In genomic region chr4:55972235-55972819, GRCm38 (mm10) we compare ENCODE assay signal across 14 mouse cellular contexts.
DNase-seq lines count a peak whose midpoint lies in the region; ATAC-seq and TF ChIP-seq lines count a peak whose summit lies in the region.
"Had no signal": no experiment of that assay in that cellular context is flagged by ENCODE, and none has a peak within 500 bp of the region (broad histone marks: within the 10 kb centered on the region; RNA-seq: fewer than 3 reads in every experiment).

No protein-coding gene starts in this region.

- H3K4me1 ChIP-seq in intestine, embryonic 14.5 days (replicated peaks; ENCODE audit: control insufficient read depth, insufficient read depth, low read length), result 0 out of 2 replicates have a peak, but pooled peaks cover 2% of the 10 kb centered on the region
- no peaks in the 10 kb centered on the region for H3K4me1 ChIP-seq in intestine, postnatal 0 days (replicated peaks; ENCODE audit: control insufficient read depth, insufficient read depth, low read length)
- peaks cover 4% of the 10 kb centered on the region; the same call in 1 of the 2 replicates for H3K4me1 ChIP-seq in lung, embryonic 14.5 days (ENCODE audit: insufficient read depth)
- no peaks in the 10 kb centered on the region for H3K4me1 ChIP-seq in lung, adult 2 months (ENCODE audit: control insufficient read depth, insufficient read depth, low read length)
- H3K4me1 ChIP-seq: hindbrain, embryonic 15.5 days; liver, embryonic 13.5 days had no signal

- ATAC-seq in intestine, embryonic 14.5 days (replicated peaks; ENCODE audit: low FRiP score, low TSS enrichment, low read depth), result no peak
- ATAC-seq in intestine, postnatal 0 days, result no peak
- ATAC-seq in lung, embryonic 14.5 days (ENCODE audit: insufficient read depth), result peak; percentile 94

- TF ChIP-seq POLR2A in lung, adult 2 months (IDR thresholded peaks at IDR 0.05; ENCODE audit: borderline replicate concordance, extremely low read depth, low read depth, low read length), result no peak

- no peaks in the 10 kb centered on the region for H3K36me3 ChIP-seq in intestine, embryonic 14.5 days (ENCODE audit: control insufficient read depth, insufficient read depth, low read length)
- H3K36me3 ChIP-seq in intestine, postnatal 0 days (ENCODE audit: control insufficient read depth, insufficient read depth), result no peaks in the 10 kb centered on the region
- H3K36me3 ChIP-seq in lung, embryonic 14.5 days (ENCODE audit: insufficient read depth), result no peaks in the 10 kb centered on the region
- H3K36me3 ChIP-seq: hindbrain, embryonic 15.5 days; liver, embryonic 13.5 days had no signal

- no peak for TF ChIP-seq CTCF in intestine, postnatal 0 days (IDR thresholded peaks at IDR 0.05; ENCODE audit: low read depth)
- no peak for TF ChIP-seq CTCF in lung, embryonic 14.5 days (IDR thresholded peaks at IDR 0.05; ENCODE audit: low read depth)
- TF ChIP-seq CTCF in lung, adult 2 months (IDR thresholded peaks at IDR 0.05; ENCODE audit: insufficient read depth, low read length), result no peak

- H3K9me3 ChIP-seq in intestine, embryonic 14.5 days (ENCODE audit: control insufficient read depth, low read length), result no peaks in the 10 kb centered on the region
- no peaks in the 10 kb centered on the region for H3K9me3 ChIP-seq in intestine, postnatal 0 days (ENCODE audit: control insufficient read depth)
- no peaks in the 10 kb centered on the region for H3K9me3 ChIP-seq in lung, embryonic 14.5 days (ENCODE audit: low read depth, low read length)
- H3K9me3 ChIP-seq: hindbrain, embryonic 15.5 days; liver, embryonic 13.5 days had no signal

- H3K27ac ChIP-seq in intestine, embryonic 14.5 days (ENCODE audit: low read depth), result peak overlapping the region; percentile 8
- H3K27ac ChIP-seq in intestine, postnatal 0 days (ENCODE audit: low read depth, low read length), result no peak overlapping the region
- peak overlapping the region; percentile 64; the same call in 1 of the 2 replicates for H3K27ac ChIP-seq in lung, embryonic 14.5 days (ENCODE audit: low read depth)
- H3K27ac ChIP-seq: gastrocnemius, adult 2 months; heart, adult 2 months; hindbrain, embryonic 15.5 days; liver, embryonic 13.5 days had no signal

- no peak overlapping the region for H3K9ac ChIP-seq in intestine, embryonic 14.5 days (ENCODE audit: low read length)
- H3K9ac ChIP-seq in intestine, postnatal 0 days (ENCODE audit: low read depth, low read length), result no peak overlapping the region
- H3K9ac ChIP-seq in lung, embryonic 14.5 days, result no peak overlapping the region
- H3K9ac ChIP-seq: hindbrain, embryonic 15.5 days; liver, embryonic 13.5 days had no signal

- H3K27me3 ChIP-seq in intestine, embryonic 14.5 days (replicated peaks; ENCODE audit: control insufficient read depth, insufficient read depth, low read length), result no peaks in the 10 kb centered on the region
- H3K27me3 ChIP-seq in intestine, postnatal 0 days (replicated peaks; ENCODE audit: control insufficient read depth, insufficient read depth, low read length), result no peaks in the 10 kb centered on the region
- H3K27me3 ChIP-seq in lung, embryonic 14.5 days (ENCODE audit: insufficient read depth, low read length), result no peaks in the 10 kb centered on the region
- H3K27me3 ChIP-seq: hindbrain, embryonic 15.5 days; liver, embryonic 13.5 days had no signal

- WGBS in intestine, embryonic 14.5 days, result 49% methylated on average over 7 of the region's 7 CpGs
- WGBS in intestine, postnatal 0 days, result 54% methylated on average over 7 of the region's 7 CpGs
- WGBS in lung, embryonic 14.5 days, result 38% methylated on average over 7 of the region's 7 CpGs
- 57% methylated on average over 7 of the region's 7 CpGs for WGBS in lung, adult 2 months

- H3K4me2 ChIP-seq in intestine, embryonic 14.5 days (ENCODE audit: low read length), result no peak overlapping the region
- no peak overlapping the region for H3K4me2 ChIP-seq in intestine, postnatal 0 days (replicated peaks; ENCODE audit: low read depth)
- H3K4me2 ChIP-seq in lung, embryonic 14.5 days, result no peak overlapping the region
- H3K4me2 ChIP-seq: hindbrain, embryonic 15.5 days; liver, embryonic 13.5 days had no signal

- no peak overlapping the region for H3K4me3 ChIP-seq in intestine, embryonic 14.5 days (ENCODE audit: low read depth, low read length)
- no peak overlapping the region for H3K4me3 ChIP-seq in intestine, postnatal 0 days (ENCODE audit: low read depth, low read length)
- H3K4me3 ChIP-seq in lung, embryonic 14.5 days (ENCODE audit: low read depth, low read length), result no peak overlapping the region
- H3K4me3 ChIP-seq in lung, adult 2 months (replicated peaks; ENCODE audit: extremely low read depth, low read depth, low read length), result no peak overlapping the region
- H3K4me3 ChIP-seq: gastrocnemius, adult 2 months; heart, adult 2 months; hindbrain, embryonic 15.5 days; liver, embryonic 13.5 days had no signal

- no peak for DNase-seq in intestine, embryonic 14.5 days (ENCODE audit: low spot score)
- DNase-seq in lung, embryonic 14.5 days, result peak; percentile 96
- DNase-seq in lung, adult 2 months, result no peak
- peak; percentile 30 to 39 for DNase-seq in right cerebral cortex, postnatal 10 days (ENCODE audit: low spot score in 2 of 2)
- DNase-seq in cerebellum, adult 18-20 months, result no peak
- DNase-seq in thymus, postnatal 0 days (ENCODE audit: low spot score), result no peak
- DNase-seq: B cell, adult 2 months; cerebellum, adult 9-10 months; gastrocnemius, adult 2 months; heart, adult 2 months; heart, postnatal 14 days; liver, embryonic 13.5 days had no signal

Comparison
In these comparisons a context has a peak if more than half of its experiments do, and no peak if none do; other contexts are left out.
1. DNase-seq: peak in lung, embryonic 14.5 days (single experiment) and right cerebral cortex, postnatal 10 days (2 of 2); none in intestine, embryonic 14.5 days (single experiment), lung, adult 2 months (single experiment), cerebellum, adult 18-20 months (0 of 2) and thymus, postnatal 0 days (single experiment).